Mouse (Mus musculus) liver (tissue): ENCODE results near the gene 5330417H12Rik.

Experiments
- DNase-seq: peaks from one replicate; pipeline ENCODE4 v3.0.0-alpha.2; 2020; ENCODE audit warnings: mixed read lengths

5330417H12Rik gene

GRCm38 (mm10) chr7:107625061-107625460, at the start of gene 5330417H12Rik:
Gene 5330417H12Rik, minus strand, starts transcription at chr7:107625161.
- no peak for DNase-seq

DNA sequence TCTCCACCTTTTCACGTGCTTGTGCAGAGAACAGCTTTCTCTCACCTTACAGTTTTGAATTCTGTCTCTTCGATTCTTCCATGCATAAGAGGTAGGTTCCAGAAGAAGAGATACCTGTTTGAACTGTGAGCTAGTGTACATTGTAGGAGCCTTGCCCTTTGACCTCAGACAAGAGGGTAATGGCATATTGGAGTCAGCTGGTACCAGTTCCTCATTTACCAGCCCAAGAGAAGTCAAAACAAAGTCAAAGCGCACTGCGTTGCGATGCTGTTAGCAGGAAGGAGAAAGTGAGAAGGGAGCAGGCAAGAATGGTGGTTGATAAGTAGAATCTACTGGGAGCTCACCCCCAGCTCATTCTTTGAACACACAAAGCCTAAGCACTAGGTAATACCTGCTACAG, 43.6 kb upstream of the 5330417H12Rik start:
- DNase-seq: no peak

GRCm38 (mm10) chr7:107666262-107666902, 41.4 kb upstream of the 5330417H12Rik start:
- DNase-seq: no peak

GRCm38 (mm10) chr7:107665586-107666261, 40.8 kb upstream of the 5330417H12Rik start:
- DNase-seq: no peak

DNA sequence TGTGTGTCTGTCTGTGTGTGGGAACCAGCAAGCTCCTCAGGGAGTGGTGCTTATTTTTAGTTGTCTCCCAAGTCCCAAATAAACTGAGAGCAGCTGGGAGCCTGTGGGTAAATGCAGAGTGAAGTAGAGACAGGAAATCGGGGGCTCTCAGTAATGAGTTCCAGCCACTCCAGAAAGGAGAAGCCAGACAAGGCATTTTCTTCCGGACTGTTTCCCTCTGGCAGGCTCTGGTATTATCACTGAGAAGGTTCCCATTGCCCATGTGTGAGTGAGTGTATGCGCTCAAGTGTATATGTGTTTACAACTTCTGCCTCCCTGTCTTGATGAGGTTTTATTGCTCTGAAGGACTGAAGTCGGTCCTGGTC, 40.2 kb upstream of the 5330417H12Rik start:
- DNase-seq: no peak

DNA sequence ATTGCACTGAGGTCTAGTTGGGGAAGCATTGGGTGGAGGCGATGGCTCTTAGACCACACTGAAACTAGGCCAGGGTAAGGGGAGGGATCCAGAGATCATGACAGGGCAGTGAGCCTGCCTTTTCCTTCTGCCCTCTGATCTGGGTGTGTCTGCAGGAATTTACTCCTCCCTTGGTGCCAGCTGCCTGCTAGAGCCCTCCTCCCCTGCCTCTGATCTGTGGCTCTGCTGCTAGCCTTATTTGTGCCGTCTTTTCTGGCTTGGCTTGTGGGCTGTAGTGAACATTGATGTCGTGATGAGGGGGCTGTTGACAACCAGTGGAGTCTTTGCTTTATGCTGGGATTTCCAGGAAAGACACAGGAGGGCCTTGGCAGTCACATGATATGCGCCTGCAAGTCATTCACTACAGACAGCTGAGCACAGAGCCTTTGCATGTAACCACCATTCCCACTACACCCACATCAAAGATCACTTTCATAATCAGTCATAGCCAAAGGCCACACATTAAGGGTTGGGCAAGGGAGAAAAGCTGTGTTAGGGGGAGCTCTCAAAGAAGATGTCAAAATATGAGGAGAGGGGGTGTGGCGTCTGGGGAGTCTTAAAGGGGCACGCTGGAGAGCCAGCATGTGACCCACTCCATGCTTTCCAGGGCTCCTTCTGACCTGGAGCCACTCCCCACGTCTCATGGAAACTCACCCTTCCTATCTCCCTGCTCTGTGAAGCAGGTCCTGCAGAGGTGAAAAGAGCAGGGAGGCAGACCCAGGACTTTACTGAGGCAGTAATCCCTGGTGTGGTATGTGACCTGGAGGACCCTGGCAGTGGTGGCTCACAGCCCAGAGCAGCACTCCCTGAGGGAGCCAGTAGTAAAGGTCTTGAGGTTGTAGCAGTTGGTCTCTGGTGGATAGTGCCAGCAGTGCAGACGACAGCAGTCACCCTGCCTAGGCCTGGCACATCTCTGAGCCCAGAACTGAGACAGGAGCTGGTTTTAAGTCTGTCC, 39.4 kb upstream of the 5330417H12Rik start:
- DNase-seq: no peak

- DNase-seq: no peak
Measured at GRCm38 (mm10) chr7:107663621-107664020, 38.7 kb upstream of the 5330417H12Rik start.

- DNase-seq: no peak
Measured at GRCm38 (mm10) chr7:107661843-107662281, 36.9 kb upstream of the 5330417H12Rik start.

DNA sequence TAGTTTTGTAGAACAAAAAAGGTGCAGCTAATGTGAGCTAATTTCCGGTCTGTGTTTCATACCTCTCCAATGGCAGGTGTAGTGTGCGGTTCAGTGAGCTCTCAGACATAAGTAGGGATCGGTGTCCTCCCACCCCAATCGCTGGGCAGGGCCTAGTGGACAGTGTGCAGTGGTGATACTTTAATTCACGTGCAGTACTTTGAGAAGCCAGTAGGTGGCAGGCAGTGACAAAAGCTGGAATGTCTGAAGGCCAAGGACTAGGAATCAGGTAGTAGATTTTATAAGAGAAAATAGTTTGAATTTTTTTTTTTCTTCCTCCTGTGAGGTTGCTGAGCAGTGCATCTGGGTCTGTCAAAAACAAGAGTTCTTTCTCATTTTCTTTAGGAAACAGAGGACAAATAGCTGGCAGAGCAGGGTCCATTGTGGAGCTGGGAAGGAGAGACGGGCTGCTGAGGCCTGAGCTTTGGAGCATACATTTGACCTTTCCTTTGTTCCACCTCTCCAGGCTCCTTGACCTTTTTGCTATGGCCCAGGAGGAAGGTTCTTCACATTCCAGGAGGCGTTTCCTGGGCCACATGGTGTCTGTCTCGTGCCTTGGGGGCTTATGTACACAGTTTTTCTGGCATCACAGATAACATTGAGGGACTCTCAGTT, 36.4 kb upstream of the 5330417H12Rik start:
- DNase-seq: peak; percentile 55

DNA sequence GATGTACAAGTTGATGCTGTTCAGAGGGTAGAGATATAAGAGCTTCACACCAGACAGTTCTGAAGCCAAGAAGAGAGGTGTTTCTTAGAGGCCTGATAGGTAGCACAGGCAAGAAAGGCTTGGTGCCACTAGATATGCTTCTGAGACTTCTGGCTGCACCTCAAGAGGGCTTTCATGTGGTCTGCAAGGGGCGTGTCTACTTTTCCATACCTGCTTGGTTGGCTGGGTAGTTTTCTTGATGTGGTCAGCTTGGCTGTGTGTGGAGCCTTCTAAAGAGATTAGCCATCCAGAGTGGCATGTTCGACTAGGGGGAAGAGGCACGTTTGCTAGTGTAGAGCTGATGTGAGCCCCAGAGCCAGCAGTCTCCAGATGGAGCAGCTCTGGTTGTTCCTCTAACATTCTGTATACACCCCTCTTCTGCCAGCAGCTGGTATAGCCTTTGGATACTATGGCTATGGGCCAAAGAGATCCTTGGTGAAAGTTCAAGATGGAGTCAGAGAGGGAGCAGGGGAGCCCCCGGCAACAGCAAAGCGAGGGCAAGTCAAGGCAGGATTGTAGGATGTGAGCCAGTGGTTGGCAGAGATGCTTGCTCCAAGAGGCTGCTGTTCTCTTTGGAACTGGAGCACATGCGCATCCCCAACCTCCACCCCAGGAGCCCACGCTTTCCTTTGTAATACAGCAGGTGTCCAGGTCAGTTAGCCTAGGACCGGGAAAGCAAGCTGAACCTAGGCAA, 34.4 kb upstream of the 5330417H12Rik start:
- no peak for DNase-seq

GRCm38 (mm10) chr7:107656451-107656850, 31.5 kb upstream of the 5330417H12Rik start:
- DNase-seq: no peak

GRCm38 (mm10) chr7:107651821-107652220, 26.9 kb upstream of the 5330417H12Rik start:
- DNase-seq: no peak

DNA sequence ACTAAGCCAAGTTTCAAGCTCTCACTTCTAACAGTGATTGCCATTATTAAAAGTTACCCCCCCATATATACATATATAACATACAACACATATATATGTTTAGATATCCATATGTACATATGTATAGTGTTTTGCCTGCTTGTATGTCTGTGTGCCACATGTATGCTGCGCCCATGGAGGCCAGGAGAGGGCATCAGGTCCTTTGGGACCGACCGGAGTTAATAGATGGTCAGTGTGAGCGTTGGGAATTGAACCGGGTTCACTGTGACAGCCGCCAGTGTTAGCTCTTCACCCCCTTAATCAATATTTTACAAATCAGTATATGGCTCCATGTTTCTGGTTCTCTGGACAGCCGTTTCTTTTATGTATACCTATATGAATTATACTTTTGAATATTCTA, 25.0 kb upstream of the 5330417H12Rik start:
- no peak for DNase-seq

DNA sequence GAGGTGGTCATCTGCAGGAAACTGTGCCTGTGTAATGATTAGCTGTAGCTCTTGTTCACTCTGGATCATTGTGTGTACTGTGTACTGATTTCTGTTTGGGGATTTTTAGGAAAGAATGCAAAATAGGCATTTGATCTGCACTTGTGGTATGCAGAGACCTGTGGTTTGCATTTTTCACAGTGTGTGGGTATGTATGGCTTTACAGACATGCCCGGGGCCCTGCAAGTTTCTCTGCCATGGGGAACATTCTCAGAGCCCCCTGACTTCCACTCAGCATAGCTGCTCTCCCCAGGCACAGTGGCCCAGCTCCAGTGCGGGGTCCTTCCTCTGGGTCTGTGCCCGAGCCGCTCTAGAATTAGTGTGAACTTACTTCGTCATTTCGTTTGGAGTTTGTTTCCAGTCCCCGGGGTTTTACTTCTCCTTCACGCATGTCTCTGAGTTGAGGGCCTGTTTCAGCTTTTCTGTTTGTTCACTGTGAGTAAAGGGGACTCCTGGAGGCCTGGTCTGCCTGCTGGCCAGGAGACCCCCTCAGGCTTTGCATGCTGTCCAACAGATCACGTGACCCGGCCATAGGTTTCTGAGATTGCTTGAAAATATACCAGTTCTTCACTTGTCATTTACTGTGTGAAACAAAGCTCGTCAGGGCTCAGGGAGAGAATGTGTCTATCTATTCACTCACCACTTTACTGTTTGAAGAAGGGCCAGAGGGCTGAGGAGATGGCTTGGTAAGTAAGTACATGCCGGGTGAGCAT, 24.2 kb upstream of the 5330417H12Rik start:
- DNase-seq: no peak

- no peak for DNase-seq
Measured at GRCm38 (mm10) chr7:107644987-107645386, 20.0 kb upstream of the 5330417H12Rik start.

- DNase-seq: no peak
Measured at GRCm38 (mm10) chr7:107642586-107643275, 17.8 kb upstream of the 5330417H12Rik start.

DNA sequence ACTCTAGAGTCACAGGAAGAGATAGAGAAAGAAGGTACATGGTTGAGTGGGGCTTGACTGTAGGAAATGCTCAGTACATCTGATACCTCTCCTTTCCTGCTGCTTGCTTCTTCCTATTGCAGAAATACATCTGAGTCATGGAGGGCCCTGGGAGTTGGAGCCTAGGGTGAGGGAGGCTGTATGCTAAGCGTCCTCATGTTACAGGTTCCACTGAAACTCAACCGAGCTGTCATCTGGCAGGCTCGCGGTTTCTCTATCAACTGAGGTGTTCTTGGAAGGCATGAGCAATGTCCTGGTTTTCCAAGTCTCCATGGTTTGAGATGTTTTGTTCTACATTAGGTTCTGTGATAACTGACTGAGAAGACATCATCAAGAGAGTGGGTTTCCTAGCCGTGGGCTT, 13.1 kb upstream of the 5330417H12Rik start:
- DNase-seq: no peak

DNA sequence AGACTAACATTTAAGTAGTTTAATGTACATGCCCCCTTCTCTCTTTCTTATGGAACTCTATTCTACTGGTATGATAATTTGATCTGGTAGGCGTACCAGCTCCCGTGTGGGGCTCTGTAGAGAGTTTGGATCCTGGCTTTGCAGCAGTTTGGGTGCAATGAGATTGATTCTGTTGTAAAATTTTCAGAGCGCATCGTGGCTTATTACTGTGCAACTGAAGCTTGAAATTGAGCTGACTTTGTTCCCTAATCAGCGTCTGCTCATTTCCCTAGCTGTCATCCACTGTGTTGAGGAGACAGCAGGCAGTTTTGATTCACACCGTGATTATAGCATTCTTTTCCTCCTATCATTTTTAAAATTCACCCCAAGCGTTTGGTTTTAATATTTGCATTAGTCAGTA, 12.4 kb upstream of the 5330417H12Rik start:
- DNase-seq: no peak

- no peak for DNase-seq
Measured at GRCm38 (mm10) chr7:107633201-107633600, 8.2 kb upstream of the 5330417H12Rik start.

GRCm38 (mm10) chr7:107628383-107628782, 3.4 kb upstream of the 5330417H12Rik start:
- no peak for DNase-seq

DNA sequence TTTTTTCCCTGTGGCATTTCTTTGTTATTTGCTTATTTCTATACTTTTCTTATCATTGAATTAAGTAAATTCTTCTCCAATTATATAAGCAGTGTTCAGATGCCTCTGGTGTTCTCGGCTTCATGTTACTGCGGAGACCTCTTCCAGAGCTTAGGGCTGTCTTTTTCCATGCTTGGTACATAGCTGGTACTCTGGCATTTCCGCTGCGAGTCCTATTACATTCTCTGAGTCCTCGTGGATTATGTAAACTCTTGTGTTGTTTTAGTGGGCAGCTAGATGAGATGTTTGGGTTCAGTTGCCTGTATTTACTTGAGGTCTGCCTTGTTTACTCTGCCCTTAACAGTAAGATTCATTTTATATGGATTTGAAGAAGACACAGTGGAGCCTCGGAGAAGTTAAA, 820 bp upstream of the 5330417H12Rik start:
- DNase-seq: no peak
